Mouse (Mus musculus): Measurements from ENCODE around the gene Ttc37. TPM values are rescaled to one million over a fixed set of nuclear protein-coding genes. Genes with fewer than 3 reads are reported as not detected.

The Ttc37 gene
- polyA plus RNA-seq (2017; shearing (Covaris generic)) = 10 to 100 TPM; 15.9 to 19.6 TPM

DNA sequence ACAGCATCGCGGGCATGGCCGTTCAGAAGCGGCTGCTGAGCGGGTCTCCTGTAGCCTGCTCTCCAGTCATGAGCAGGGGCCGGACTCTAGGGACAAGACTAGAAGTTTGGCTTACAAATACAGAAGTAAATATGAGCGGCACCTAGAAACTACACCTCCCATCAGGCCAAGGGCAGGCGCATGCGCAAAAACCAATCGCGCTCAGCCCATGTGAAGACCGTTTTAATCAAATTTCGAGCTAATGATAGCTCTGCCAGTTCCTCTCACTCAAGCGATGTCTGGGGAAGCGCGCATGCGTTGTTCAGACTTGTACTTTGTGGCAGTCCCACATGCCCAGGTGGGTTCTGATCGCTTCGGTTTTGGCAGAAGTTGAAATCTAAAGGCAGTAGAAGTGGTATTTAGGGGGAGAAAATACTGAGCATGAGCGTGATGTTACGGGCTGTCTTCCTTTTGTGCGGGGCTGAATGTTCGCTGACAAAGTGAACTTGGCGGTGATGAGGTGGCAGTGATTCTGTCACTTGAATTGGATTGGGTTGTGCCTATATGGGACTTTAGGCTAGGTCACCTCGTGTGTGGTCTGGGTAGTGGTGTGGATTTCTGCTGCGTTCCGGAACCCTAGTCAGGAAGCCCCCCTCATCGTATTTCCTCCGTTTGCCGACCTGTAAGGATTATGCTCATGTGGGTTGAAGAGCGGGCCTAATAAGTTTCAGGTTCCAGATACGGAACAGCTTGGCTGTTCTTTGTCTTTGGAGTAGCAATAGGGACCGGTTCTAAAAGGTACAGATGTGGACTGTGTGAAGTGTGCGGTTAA is at the start of gene Ttc37, which contains the start of gene Arsk:
Ttc37 (plus strand) TSS at position 242 of the 811 bp plus-strand sequence.
Arsk (minus strand) TSS at position 168 of the 811 bp plus-strand sequence.

GRCm38 (mm10) chr13:76056896-76057266 is 41.7 kb upstream of the Ttc37 start, which contains the start of gene Gpr150:
Gene Gpr150 (minus strand): TSS chr13:76056996.

Other genes with a start within 250 kb of the Ttc37 start
- under 1 TPM; 0.04 to 0.49 TPM for gene Rhobtb3, start 154.8 kb upstream of the Ttc37 start, polyA plus RNA-seq (2017; shearing (Covaris generic))
- under 1 TPM in 1 of 2 experiments, not detected in 1; 0.22 TPM for gene Spata9, start 131.6 kb upstream of the Ttc37 start, polyA plus RNA-seq (2017; shearing (Covaris generic))
- 10 to 100 TPM; 26.6 to 33.4 TPM for gene Rfesd, start 80.0 kb upstream of the Ttc37 start, polyA plus RNA-seq (2017; shearing (Covaris generic))
- under 1 TPM in 1 of 2 experiments, not detected in 1; 0.21 TPM for gene Gpr150, start 41.7 kb upstream of the Ttc37 start, polyA plus RNA-seq (2017; shearing (Covaris generic))
- gene Arsk, start 74 bp upstream of the Ttc37 start, polyA plus RNA-seq (2017; shearing (Covaris generic)) = 1 to 10 TPM; 3.3 to 5.3 TPM
- gene Fam81b, start 206.3 kb downstream of the Ttc37 start, polyA plus RNA-seq (2017; shearing (Covaris generic)) = not detected

Measured in activated CD4-positive, CD25-positive, alpha-beta regulatory T cell (primary cell).